Mouse (Mus musculus) lung, postnatal 0 days (tissue): ENCODE data around the gene Itga9.

Experiments used
- CTCF ChIP-seq: IDR thresholded peaks from 2 replicates; pipeline ENCODE4 v1.5.1; 2016; ENCODE audit warnings: antibody characterized with exemption, mild to moderate bottlenecking
- EP300 ChIP-seq: IDR thresholded peaks from 2 replicates; pipeline ENCODE4 v1.6.1; 2016; ENCODE audit warnings: antibody characterized with exemption, mild to moderate bottlenecking, control low read depth

- no peak for TF ChIP-seq CTCF
- no peak for TF ChIP-seq EP300
These were observed 41.8 kb upstream of the Itga9 start for GRCm38 (mm10) chr9:118564696-118565095.
